Mouse (Mus musculus) E14TG2a.4 (cell line): ENCODE data around the gene Galnt10.
A peak's percentile ranks its signal among the peaks of the same experiment; 100 is the strongest.

Source experiments
- H3K27me3 ChIP-seq: 2 replicates; pipeline ENCODE4 v1.6.1; 2014; ENCODE audit warnings: low read length, control low read depth; ENCODE audit not compliant: insufficient read depth
- H3K36me3 ChIP-seq: 2 replicates; pipeline ENCODE4 v1.6.1; 2014; ENCODE audit warnings: low read length, control low read depth; ENCODE audit not compliant: insufficient read depth
- H3K4me1 ChIP-seq: replicated peaks from 2 replicates; pipeline ENCODE4 v1.6.1; 2014; ENCODE audit warnings: low read depth, low read length, control low read depth
- H3K4me3 ChIP-seq: replicated peaks from 2 replicates; pipeline ENCODE4 v1.5.1; 2014; ENCODE audit warnings: mild to moderate bottlenecking, low read length
- H3K9me3 ChIP-seq: 2 replicates; pipeline ENCODE4 v1.6.1; 2014; ENCODE audit warnings: low read length, control low read depth
- CTCF ChIP-seq: conservative IDR thresholded peaks from 2 replicates; pipeline ENCODE4 v1.5.1; 2014; ENCODE audit warnings: low read length
- NANOG ChIP-seq: IDR thresholded peaks from 2 replicates; pipeline ENCODE4 v1.6.1; 2014; ENCODE audit warnings: borderline replicate concordance, low read length, mixed read lengths
- POU5F1 ChIP-seq: IDR thresholded peaks from 2 replicates; pipeline ENCODE4 v1.6.1; 2014; ENCODE audit warnings: low read length, borderline replicate concordance

The Galnt10 gene

GRCm38 (mm10) chr11:57833296-57833977, 188.2 kb downstream of the Galnt10 start:
- Histone ChIP-seq H3K4me3 (no peak overlapping the region; the same call in 1 of the 2 replicates), H3K36me3 (no peaks in the 10 kb centered on the region), H3K4me1 (peaks cover 73% of the 10 kb centered on the region), H3K9me3 (no peaks in the 10 kb centered on the region), H3K27me3 (peaks cover 97% of the 10 kb centered on the region)
- TF ChIP-seq CTCF = no peak

DNA sequence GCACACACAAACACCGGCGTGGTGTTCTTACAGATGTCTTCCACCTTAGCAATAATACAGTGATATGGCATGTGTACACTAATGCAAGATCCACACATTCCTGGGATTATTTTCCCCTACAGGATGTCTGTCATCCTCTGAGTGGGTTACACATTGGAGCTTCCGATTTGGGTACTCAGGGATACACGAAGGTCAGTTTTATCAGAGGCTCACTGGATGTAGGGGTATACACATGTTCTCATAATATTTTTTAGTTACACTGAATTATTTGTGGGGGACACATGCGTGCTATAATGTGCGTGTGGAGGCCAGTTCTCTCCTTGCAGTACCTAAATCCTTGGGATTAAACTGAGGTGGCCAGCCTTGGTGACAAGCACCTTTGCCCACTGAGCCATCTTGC, 188.8 kb downstream of the Galnt10 start:
- TF ChIP-seq CTCF (no peak), POU5F1 (no peak), NANOG (no peak)
- Histone ChIP-seq H3K4me1 (peaks cover 68% of the 10 kb centered on the region), H3K36me3 (no peaks in the 10 kb centered on the region), H3K9me3 (no peaks in the 10 kb centered on the region), H3K4me3 (no peak overlapping the region), H3K27me3 (peaks cover 93% of the 10 kb centered on the region)

- Histone ChIP-seq H3K36me3 (no peaks in the 10 kb centered on the region), H3K27me3 (peaks cover 93% of the 10 kb centered on the region)
- TF ChIP-seq NANOG = no peak
- TF ChIP-seq POU5F1 = no peak
- TF ChIP-seq CTCF = no peak
Measured at GRCm38 (mm10) chr11:57835331-57835730, 190.1 kb downstream of the Galnt10 start.

GRCm38 (mm10) chr11:57835931-57836330, 190.7 kb downstream of the Galnt10 start:
- H3K9me3 ChIP-seq = no peaks in the 10 kb centered on the region
- H3K27me3 ChIP-seq = peaks cover 92% of the 10 kb centered on the region
- no peaks in the 10 kb centered on the region for H3K36me3 ChIP-seq
- peaks cover 54% of the 10 kb centered on the region for H3K4me1 ChIP-seq
- H3K4me3 ChIP-seq = no peak overlapping the region
- TF ChIP-seq NANOG (no peak), POU5F1 (no peak), CTCF (no peak)

More at GRCm38 (mm10) chr11:57835331-57835730, 190.1 kb downstream of the Galnt10 start:
- Histone ChIP-seq H3K4me3 (no peak overlapping the region), H3K9me3 (no peaks in the 10 kb centered on the region), H3K4me1 (peaks cover 55% of the 10 kb centered on the region)

- Histone ChIP-seq H3K4me3 (peak overlapping the region; percentile 61), H3K4me1 (peaks cover 54% of the 10 kb centered on the region), H3K36me3 (no peaks in the 10 kb centered on the region), H3K27me3 (peaks cover 92% of the 10 kb centered on the region), H3K9me3 (no peaks in the 10 kb centered on the region)
- TF ChIP-seq POU5F1 (no peak), CTCF (no peak), NANOG (no peak)
Measured at GRCm38 (mm10) chr11:57836401-57836800, 191.2 kb downstream of the Galnt10 start.
